23 mouse cellular contexts compared by ENCODE assay signal in the genomic region with DNA sequence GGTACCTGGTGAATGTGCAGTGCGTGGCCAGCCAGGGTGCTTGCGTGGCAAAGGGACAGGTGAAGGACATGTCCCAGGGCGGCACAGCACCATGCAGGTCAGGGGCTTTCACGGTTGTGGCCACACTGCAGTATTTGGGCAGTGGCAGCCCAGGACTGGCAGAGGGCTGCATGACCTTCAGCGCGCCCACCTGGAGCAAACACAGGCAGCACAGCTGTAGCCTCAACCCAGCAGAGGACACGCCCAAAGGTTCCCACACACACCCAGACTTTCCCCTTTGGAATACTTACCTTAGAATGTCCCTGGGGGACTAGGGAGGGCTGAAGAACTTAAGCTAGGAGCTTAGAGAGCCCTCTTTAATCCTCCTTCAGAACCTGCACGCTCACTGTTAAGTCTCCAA. TPM values are rescaled to one million over a fixed set of nuclear protein-coding genes. Genes with fewer than 3 reads are reported as not detected.
"Had no signal": no experiment of that assay in that cellular context is flagged by ENCODE, and none has a peak within 500 bp of the region (broad histone marks: within the 10 kb centered on the region; RNA-seq: fewer than 3 reads in every experiment).

No protein-coding gene starts in this region.

- H3K4me3 ChIP-seq: kidney, embryonic 15.5 days; left cerebral cortex, adult 2 months; limb, embryonic 13.5 days; liver, embryonic 12.5 days; liver, embryonic 15.5 days had no signal

- H3K27me3 ChIP-seq: kidney, embryonic 15.5 days; limb, embryonic 13.5 days; liver, embryonic 12.5 days; liver, embryonic 15.5 days had no signal

- H3K4me1 ChIP-seq: kidney, embryonic 15.5 days; limb, embryonic 13.5 days; liver, embryonic 12.5 days; liver, embryonic 15.5 days had no signal

- H3K27ac ChIP-seq: kidney, embryonic 15.5 days; left cerebral cortex, adult 2 months; limb, embryonic 13.5 days; liver, embryonic 12.5 days; liver, embryonic 15.5 days had no signal

- H3K9me3 ChIP-seq: kidney, embryonic 15.5 days; limb, embryonic 13.5 days had no signal

- H3K4me2 ChIP-seq: kidney, embryonic 15.5 days; limb, embryonic 13.5 days; liver, embryonic 12.5 days; liver, embryonic 15.5 days; midbrain, embryonic 11.5 days had no signal

- H3K9ac ChIP-seq: kidney, embryonic 15.5 days; limb, embryonic 13.5 days; liver, embryonic 12.5 days; liver, embryonic 15.5 days had no signal

- H3K36me3 ChIP-seq: kidney, embryonic 15.5 days; limb, embryonic 13.5 days; liver, embryonic 12.5 days; liver, embryonic 15.5 days had no signal

- ATAC-seq: inflammation-experienced regulatory T-cells, adult 6 months; liver, embryonic 12.5 days had no signal

- DNase-seq: kidney, adult 11 months; kidney, adult 8-10 months; layer of hippocampus, postnatal 36 days; left cerebral cortex, postnatal 4 days; lung, postnatal 4 days; midbrain, embryonic 14.5 days; thymus, adult 2 months had no signal

RNA-seq across cellular contexts. Expression of a gene that starts 0.5 kb away (rescaled TPM):
- total RNA-seq: layer of hippocampus, postnatal 36 days; left cerebral cortex, adult 2 months; left cerebral cortex, postnatal 14 days; megakaryocyte progenitor cell, adult 5-6 weeks; megakaryocyte-erythroid progenitor cell, adult 5-6 weeks had no signal
- polyA plus RNA-seq: kidney, embryonic 15.5 days; midbrain, embryonic 11.5 days; midbrain, embryonic 14.5 days; neural tube, embryonic 14.5 days; small intestine, adult 2 months had no signal

RNA-seq across cellular contexts. Expression of a gene that starts 8.4 kb away (rescaled TPM):
- total RNA-seq: layer of hippocampus, adult 8-10 months; layer of hippocampus, postnatal 10 days; layer of hippocampus, postnatal 36 days; left cerebral cortex, adult 2 months; left cerebral cortex, postnatal 14 days; left cerebral cortex, postnatal 4 days; megakaryocyte progenitor cell, adult 5-6 weeks; megakaryocyte-erythroid progenitor cell, adult 5-6 weeks; midbrain, postnatal 0 days had no signal
- polyA plus RNA-seq: kidney, embryonic 15.5 days; limb, embryonic 13.5 days; liver, embryonic 12.5 days; liver, embryonic 15.5 days; midbrain, embryonic 14.5 days; neural tube, embryonic 11.5 days had no signal
